Mouse (Mus musculus): ENCODE data around the gene Ireb2. TPM values are rescaled to one million over a fixed set of nuclear protein-coding genes. Genes with fewer than 3 reads are reported as not detected.
A peak's percentile ranks its signal among the peaks of the same experiment; 100 is the strongest.
"Not testable (repeated sequence)": the region's sequence is repeated elsewhere in the genome, so short reads cannot be mapped to it uniquely, and the experiment has no call there.

Gene Ireb2
- polyA plus RNA-seq, 1 experiment from 2014 or later = 19.2 TPM

DNA sequence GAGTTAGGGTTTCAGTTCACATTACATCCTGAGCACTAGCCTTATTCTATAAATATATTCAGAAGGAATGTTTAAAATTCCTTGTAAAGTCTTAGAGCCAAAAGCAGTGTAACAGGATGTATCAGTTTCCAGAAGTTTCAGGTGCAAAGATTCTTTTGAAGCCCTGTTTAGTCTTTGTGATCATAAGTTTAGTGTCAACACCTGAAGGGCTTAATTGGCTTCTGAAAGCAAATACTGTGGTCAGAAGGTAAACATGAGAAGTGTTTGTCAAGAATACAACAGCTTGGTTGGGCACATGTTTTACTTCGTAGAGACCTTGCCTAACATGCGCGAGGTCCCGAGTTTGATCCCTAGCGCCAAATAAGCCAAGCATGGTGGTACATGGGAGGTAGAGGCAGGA lies 55.2 kb downstream of the Ireb2 start:
- no peak overlapping the region for H3K4me2 ChIP-seq (ENCODE audit: low read depth, low read length)
- no peak for ATAC-seq (replicated peaks; ENCODE audit: extremely low read depth, insufficient read depth, low FRiP score)
- peaks cover 3% of the 10 kb centered on the region; the same call in 1 of the 2 replicates for H3K4me1 ChIP-seq (ENCODE audit: control insufficient read depth, insufficient read depth, low read length)

DNA sequence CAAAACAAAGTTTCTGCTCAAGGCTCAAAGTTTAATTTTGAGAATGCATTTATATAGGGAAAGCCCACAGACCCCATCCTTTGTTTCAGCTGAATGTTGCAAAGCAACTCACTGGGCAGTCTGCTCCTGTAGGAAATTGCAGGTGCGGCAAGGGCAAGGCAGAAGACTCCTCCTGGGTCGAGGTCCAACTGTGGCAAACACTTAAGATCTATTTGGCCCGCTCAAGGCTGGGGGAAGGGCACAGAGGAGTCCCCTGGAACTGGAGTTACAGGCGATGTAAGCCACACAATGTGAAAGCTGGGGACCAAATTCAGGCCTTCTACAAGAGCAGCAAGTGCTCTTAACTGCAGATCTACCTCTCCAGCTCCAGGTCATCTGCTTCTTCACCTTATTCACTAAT lies 56.4 kb downstream of the Ireb2 start:
- no peak overlapping the region for H3K4me2 ChIP-seq (ENCODE audit: low read depth, low read length)

More for the DNA sequence above, 55.2 kb downstream of the Ireb2 start:
- peaks cover 8% of the 10 kb centered on the region for H3K36me3 ChIP-seq (ENCODE audit: control insufficient read depth, insufficient read depth)
- no peak overlapping the region for H3K27ac ChIP-seq (ENCODE audit: low read length)
- no peaks in the 10 kb centered on the region for H3K9me3 ChIP-seq (replicated peaks; ENCODE audit: control insufficient read depth, low read length)
- 89% methylated on average over 5 of the region's 5 CpGs for WGBS
- no peak overlapping the region for H3K9ac ChIP-seq (ENCODE audit: low read length)
- H3K27me3 ChIP-seq (ENCODE audit: control insufficient read depth, insufficient read depth, low read length) = no peaks in the 10 kb centered on the region
- H3K4me3 ChIP-seq (ENCODE audit: low read length) = no peak overlapping the region

DNA sequence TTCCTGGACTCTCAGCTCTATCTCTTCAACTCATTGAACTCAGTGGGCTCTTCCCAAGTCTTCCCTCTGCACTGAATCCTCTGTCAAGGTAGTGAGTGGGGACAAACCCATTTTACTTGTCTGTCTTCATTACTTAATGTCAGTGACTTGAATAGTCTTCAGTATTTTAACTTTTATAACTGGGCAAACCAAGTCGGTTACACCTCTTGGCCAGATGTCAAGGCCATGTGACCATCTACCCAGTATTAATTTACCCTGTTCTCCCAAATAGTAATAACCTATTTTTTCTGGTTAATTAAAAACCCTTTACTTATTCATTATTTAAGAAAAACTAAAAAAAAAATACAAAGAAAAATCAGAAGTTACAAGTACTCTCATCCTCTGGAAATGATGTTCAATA lies 67.2 kb downstream of the Ireb2 start:
- Histone ChIP-seq H3K27me3 (ENCODE audit: control insufficient read depth, insufficient read depth, low read length) (no peaks in the 10 kb centered on the region), H3K36me3 (ENCODE audit: control insufficient read depth, insufficient read depth) (no peaks in the 10 kb centered on the region), H3K27ac (ENCODE audit: low read length) (no peak overlapping the region), H3K9me3 (replicated peaks; ENCODE audit: control insufficient read depth, low read length) (no peaks in the 10 kb centered on the region), H3K9ac (ENCODE audit: low read length) (no peak overlapping the region), H3K4me2 (ENCODE audit: low read depth, low read length) (no peak overlapping the region), H3K4me3 (ENCODE audit: low read length) (no peak overlapping the region), H3K4me1 (ENCODE audit: control insufficient read depth, insufficient read depth, low read length) (no peaks in the 10 kb centered on the region)
- 89% methylated on average over 1 of the region's 1 CpGs for WGBS
- ATAC-seq (replicated peaks; ENCODE audit: extremely low read depth, insufficient read depth, low FRiP score) = no peak

More for the DNA sequence above, 56.4 kb downstream of the Ireb2 start:
- no peak overlapping the region for H3K27ac ChIP-seq (ENCODE audit: low read length)
- ATAC-seq (replicated peaks; ENCODE audit: extremely low read depth, insufficient read depth, low FRiP score) = no peak
- 50% methylated on average over 4 of the region's 4 CpGs for WGBS
- peaks cover 3% of the 10 kb centered on the region; the same call in 1 of the 2 replicates for H3K4me1 ChIP-seq (ENCODE audit: control insufficient read depth, insufficient read depth, low read length)
- no peaks in the 10 kb centered on the region for H3K27me3 ChIP-seq (ENCODE audit: control insufficient read depth, insufficient read depth, low read length)
- H3K9ac ChIP-seq (ENCODE audit: low read length) = no peak overlapping the region
- H3K9me3 ChIP-seq (replicated peaks; ENCODE audit: control insufficient read depth, low read length) = no peaks in the 10 kb centered on the region
- peaks cover 8% of the 10 kb centered on the region for H3K36me3 ChIP-seq (ENCODE audit: control insufficient read depth, insufficient read depth)
- H3K4me3 ChIP-seq (ENCODE audit: low read length) = no peak overlapping the region

DNA sequence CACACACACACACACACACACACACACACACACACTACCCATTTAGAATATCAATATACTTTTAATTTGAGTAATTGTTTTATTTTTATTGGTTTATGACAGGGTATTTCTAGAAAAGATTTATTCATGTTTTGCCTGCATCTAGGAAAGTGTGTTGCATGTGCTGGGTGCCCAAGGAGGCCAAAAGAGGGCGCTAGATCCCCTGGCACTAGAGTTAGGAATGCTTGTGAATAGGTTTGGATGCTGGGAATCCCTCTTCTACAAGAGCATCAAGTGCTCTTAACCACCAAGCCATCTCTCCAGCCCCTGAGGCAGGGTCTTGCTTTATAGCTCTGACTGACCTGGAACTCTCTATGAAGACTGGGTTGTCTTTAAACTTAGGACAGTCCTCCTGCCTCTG lies 68.2 kb downstream of the Ireb2 start:
- no peak overlapping the region for H3K4me2 ChIP-seq (ENCODE audit: low read depth, low read length)
- no peak overlapping the region for H3K4me3 ChIP-seq (ENCODE audit: low read length)
- H3K4me1 ChIP-seq (ENCODE audit: control insufficient read depth, insufficient read depth, low read length) = no peaks in the 10 kb centered on the region
- no peaks in the 10 kb centered on the region for H3K9me3 ChIP-seq (replicated peaks; ENCODE audit: control insufficient read depth, low read length)
- 11% methylated on average over 1 of the region's 1 CpGs for WGBS
- H3K9ac ChIP-seq (ENCODE audit: low read length) = no peak overlapping the region
- H3K27me3 ChIP-seq (ENCODE audit: control insufficient read depth, insufficient read depth, low read length) = no peaks in the 10 kb centered on the region
- ATAC-seq (replicated peaks; ENCODE audit: extremely low read depth, insufficient read depth, low FRiP score) = no peak
- no peaks in the 10 kb centered on the region for H3K36me3 ChIP-seq (ENCODE audit: control insufficient read depth, insufficient read depth)
- no peak overlapping the region for H3K27ac ChIP-seq (ENCODE audit: low read length)

DNA sequence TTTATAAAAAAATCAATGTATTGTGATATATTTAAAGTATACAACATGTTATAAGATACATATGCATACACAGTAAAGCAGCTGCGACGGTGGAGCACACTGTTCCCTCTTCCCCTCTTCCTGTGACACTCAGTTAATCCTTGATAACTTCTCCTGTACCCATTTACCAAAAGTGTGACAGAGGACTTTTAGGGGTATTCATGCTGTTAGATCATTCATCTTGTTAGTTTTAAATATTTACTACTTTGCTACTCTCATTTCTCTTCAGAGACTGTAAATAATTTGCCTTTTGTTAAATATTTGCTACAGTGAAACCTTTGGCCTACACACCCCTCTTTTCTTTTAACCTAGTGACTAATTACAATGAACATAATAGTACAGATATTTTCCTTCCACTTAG lies 68.8 kb downstream of the Ireb2 start:
- Histone ChIP-seq H3K9ac (ENCODE audit: low read length) (no peak overlapping the region), H3K36me3 (ENCODE audit: control insufficient read depth, insufficient read depth) (no peaks in the 10 kb centered on the region), H3K9me3 (replicated peaks; ENCODE audit: control insufficient read depth, low read length) (no peaks in the 10 kb centered on the region), H3K27me3 (ENCODE audit: control insufficient read depth, insufficient read depth, low read length) (no peaks in the 10 kb centered on the region), H3K4me1 (ENCODE audit: control insufficient read depth, insufficient read depth, low read length) (no peaks in the 10 kb centered on the region), H3K27ac (ENCODE audit: low read length) (no peak overlapping the region), H3K4me3 (ENCODE audit: low read length) (no peak overlapping the region), H3K4me2 (ENCODE audit: low read depth, low read length) (no peak overlapping the region)
- no peak for ATAC-seq (replicated peaks; ENCODE audit: extremely low read depth, insufficient read depth, low FRiP score)
- 75% methylated on average over 2 of the region's 2 CpGs for WGBS

DNA sequence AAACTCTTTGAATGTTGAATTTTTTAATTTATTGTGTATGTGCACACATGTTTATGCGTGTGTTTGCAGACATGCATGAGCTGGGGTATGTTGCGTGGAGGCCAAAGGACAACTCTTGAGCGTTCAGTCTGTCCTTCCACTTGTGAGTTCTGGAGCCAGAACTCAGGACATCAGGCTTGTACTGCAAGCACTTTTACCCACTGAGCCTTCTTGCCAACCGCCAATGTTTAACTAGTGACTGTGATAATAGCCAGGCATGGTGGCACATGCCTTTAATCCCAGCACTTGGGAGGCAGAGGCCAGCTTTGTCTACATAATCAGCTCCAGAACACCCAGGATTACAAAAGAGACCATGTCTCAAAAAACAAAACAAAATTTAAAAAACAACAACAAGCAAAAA lies 78.5 kb downstream of the Ireb2 start:
- Histone ChIP-seq H3K27me3 (ENCODE audit: control insufficient read depth, insufficient read depth, low read length) (no peaks in the 10 kb centered on the region), H3K4me2 (ENCODE audit: low read depth, low read length) (no peak overlapping the region), H3K4me3 (ENCODE audit: low read length) (no peak overlapping the region), H3K9ac (ENCODE audit: low read length) (no peak overlapping the region), H3K4me1 (ENCODE audit: control insufficient read depth, insufficient read depth, low read length) (no peaks in the 10 kb centered on the region), H3K9me3 (replicated peaks; ENCODE audit: control insufficient read depth, low read length) (no peaks in the 10 kb centered on the region), H3K27ac (ENCODE audit: low read length) (no peak overlapping the region), H3K36me3 (ENCODE audit: control insufficient read depth, insufficient read depth) (no peaks in the 10 kb centered on the region)
- ATAC-seq (replicated peaks; ENCODE audit: extremely low read depth, insufficient read depth, low FRiP score) = no peak
- WGBS = 77% methylated on average over 4 of the region's 4 CpGs

DNA sequence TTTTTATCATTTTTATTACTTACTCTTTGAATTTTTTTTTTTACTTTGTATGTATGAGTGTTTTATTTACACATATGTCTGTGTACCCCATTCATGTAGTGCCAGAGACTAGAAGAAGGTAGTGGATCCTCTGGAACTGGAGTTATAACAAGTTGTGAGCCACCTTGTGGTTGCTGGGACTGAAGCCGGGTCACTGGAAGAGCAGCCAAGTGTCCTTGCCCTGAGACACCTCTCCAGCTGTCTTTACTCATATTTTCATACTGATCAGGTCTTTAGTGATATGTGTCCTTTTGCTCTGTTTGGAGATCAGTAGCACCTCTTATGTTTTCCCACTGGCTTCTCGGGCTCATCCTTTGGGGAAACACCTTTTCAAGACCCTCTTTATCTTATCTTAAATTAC lies 80.9 kb downstream of the Ireb2 start:
- Histone ChIP-seq H3K36me3 (ENCODE audit: control insufficient read depth, insufficient read depth) (no peaks in the 10 kb centered on the region), H3K4me3 (ENCODE audit: low read length) (no peak overlapping the region), H3K9me3 (replicated peaks; ENCODE audit: control insufficient read depth, low read length) (no peaks in the 10 kb centered on the region), H3K27me3 (ENCODE audit: control insufficient read depth, insufficient read depth, low read length) (no peaks in the 10 kb centered on the region), H3K4me1 (ENCODE audit: control insufficient read depth, insufficient read depth, low read length) (no peaks in the 10 kb centered on the region), H3K27ac (ENCODE audit: low read length) (no peak overlapping the region), H3K9ac (ENCODE audit: low read length) (no peak overlapping the region), H3K4me2 (ENCODE audit: low read depth, low read length) (no peak overlapping the region)
- ATAC-seq (replicated peaks; ENCODE audit: extremely low read depth, insufficient read depth, low FRiP score) = no peak
- WGBS = 65% methylated on average over 2 of the region's 2 CpGs

DNA sequence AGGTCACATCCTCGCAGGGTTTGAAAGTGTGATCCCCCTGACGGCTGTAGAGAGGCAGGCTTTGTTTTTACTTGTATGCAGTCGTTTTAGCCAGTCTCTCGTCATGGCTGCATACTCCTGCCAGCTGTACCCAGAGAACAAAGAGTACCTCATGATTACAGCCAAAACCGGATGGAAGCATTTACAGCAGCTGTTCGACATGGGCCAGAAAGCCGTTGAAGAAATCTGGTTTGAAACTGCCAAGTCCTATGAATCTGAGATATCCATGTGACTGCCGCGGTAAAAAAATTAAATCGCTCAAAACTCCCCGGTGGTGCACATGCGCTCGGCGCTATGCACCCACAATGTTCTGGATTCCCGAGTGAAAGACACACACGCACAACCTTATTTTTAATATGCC lies 82.7 kb downstream of the Ireb2 start:
- Histone ChIP-seq H3K9me3 (replicated peaks; ENCODE audit: control insufficient read depth, low read length) (no peaks in the 10 kb centered on the region), H3K27ac (ENCODE audit: low read length) (no peak overlapping the region), H3K27me3 (ENCODE audit: control insufficient read depth, insufficient read depth, low read length) (no peaks in the 10 kb centered on the region), H3K36me3 (ENCODE audit: control insufficient read depth, insufficient read depth) (no peaks in the 10 kb centered on the region), H3K9ac (ENCODE audit: low read length) (no peak overlapping the region), H3K4me3 (ENCODE audit: low read length) (no peak overlapping the region), H3K4me2 (ENCODE audit: low read depth, low read length) (no peak overlapping the region), H3K4me1 (ENCODE audit: control insufficient read depth, insufficient read depth, low read length) (peaks cover under 1% of the 10 kb centered on the region; the same call in 1 of the 2 replicates)
- WGBS = 66% methylated on average over 16 of the region's 16 CpGs
- no peak for ATAC-seq (replicated peaks; ENCODE audit: extremely low read depth, insufficient read depth, low FRiP score)

DNA sequence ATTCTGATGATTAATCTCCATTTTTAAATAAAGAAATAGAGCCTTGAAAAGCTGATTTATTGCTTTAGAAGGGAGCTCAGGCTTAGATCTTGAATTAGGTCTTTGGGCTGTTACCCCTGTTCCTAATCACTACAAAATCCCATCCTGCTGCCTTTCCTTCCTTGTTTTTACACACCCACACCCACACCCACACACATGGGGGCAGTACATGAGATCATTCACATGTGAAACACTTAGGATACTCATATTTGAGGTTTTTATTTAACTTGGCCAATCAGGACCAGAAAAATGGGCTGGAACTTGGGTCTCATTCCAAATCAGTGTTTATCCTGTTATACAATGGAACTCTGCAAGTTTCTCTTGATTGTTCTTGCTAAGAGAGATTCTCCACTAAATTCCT lies 85.9 kb downstream of the Ireb2 start:
- H3K4me3 ChIP-seq (ENCODE audit: low read length) = no peak overlapping the region
- ATAC-seq (replicated peaks; ENCODE audit: extremely low read depth, insufficient read depth, low FRiP score) = no peak

DNA sequence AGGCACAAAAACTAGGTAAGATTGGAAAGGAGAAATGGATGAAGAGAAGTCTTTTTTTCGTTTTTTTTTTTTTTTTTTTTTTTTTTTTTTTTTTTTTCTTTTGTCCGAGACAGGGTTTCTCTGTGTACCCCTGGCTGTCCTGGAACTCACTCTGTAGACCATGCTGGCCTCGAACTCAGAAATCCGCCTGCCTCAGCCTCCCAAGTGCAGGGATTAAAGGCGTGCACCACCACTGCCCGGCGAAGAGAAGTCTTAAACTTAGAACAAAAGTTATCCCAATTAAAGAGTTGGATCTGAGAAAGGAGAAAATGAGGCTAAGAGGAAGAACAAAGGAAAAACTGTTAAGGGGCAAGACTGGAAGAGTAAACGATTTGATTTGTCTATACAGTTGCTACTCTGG lies 86.6 kb downstream of the Ireb2 start:
- not testable (repeated sequence) for H3K9me3 ChIP-seq (replicated peaks; ENCODE audit: control insufficient read depth, low read length); ATAC-seq (replicated peaks; ENCODE audit: extremely low read depth, insufficient read depth, low FRiP score); H3K27me3 ChIP-seq (ENCODE audit: control insufficient read depth, insufficient read depth, low read length)
- H3K4me3 ChIP-seq (ENCODE audit: low read length) = peak overlapping the region; percentile 89
- peak overlapping the region; percentile 66 for H3K4me2 ChIP-seq (ENCODE audit: low read depth, low read length)
- WGBS = 44% methylated on average over 8 of the region's 8 CpGs
- H3K4me1 ChIP-seq (ENCODE audit: control insufficient read depth, insufficient read depth, low read length) = peaks cover 14% of the 10 kb centered on the region
- peak overlapping the region; percentile 56; the same call in 1 of the 2 replicates for H3K27ac ChIP-seq (ENCODE audit: low read length)
- H3K9ac ChIP-seq (ENCODE audit: low read length) = peak overlapping the region; percentile 66
- peaks cover 22% of the 10 kb centered on the region for H3K36me3 ChIP-seq (ENCODE audit: control insufficient read depth, insufficient read depth)

More for the DNA sequence above, 85.9 kb downstream of the Ireb2 start:
- H3K4me1 ChIP-seq (ENCODE audit: control insufficient read depth, insufficient read depth, low read length) = peaks cover 14% of the 10 kb centered on the region
- H3K9ac ChIP-seq (ENCODE audit: low read length) = no peak overlapping the region
- no peaks in the 10 kb centered on the region for H3K9me3 ChIP-seq (replicated peaks; ENCODE audit: control insufficient read depth, low read length)
- no peak overlapping the region for H3K27ac ChIP-seq (ENCODE audit: low read length)
- no peak overlapping the region for H3K4me2 ChIP-seq (ENCODE audit: low read depth, low read length)
- peaks cover 18% of the 10 kb centered on the region for H3K36me3 ChIP-seq (ENCODE audit: control insufficient read depth, insufficient read depth)
- H3K27me3 ChIP-seq (ENCODE audit: control insufficient read depth, insufficient read depth, low read length) = no peaks in the 10 kb centered on the region
